Mouse (Mus musculus) neutrophil, adult 5-6 weeks (primary cell): ENCODE measurements around the gene Thyn1. TPM values are rescaled to one million over a fixed set of nuclear protein-coding genes. Genes with fewer than 3 reads are reported as not detected.

ENCODE experiments used
- ATAC-seq: fragments of 151-379, 151-347 bp; 2 replicates; pipeline ENCODE4 v1.8.0; 2017; ENCODE audit warnings: mild to moderate bottlenecking, moderate TSS enrichment; ENCODE audit not compliant: insufficient number of reproducible peaks, poor library complexity, low FRiP score, severe bottlenecking; ENCODE audit errors: extremely low read depth
- total RNA-seq: library from RNA; stranded (forward); fragments of 200-1000 nt; gene quantifications from 2 replicates; pipeline ENCODE4 v1.2.3, GENCODE M21; 2017

Thyn1 gene
- total RNA-seq, 1 experiment from 2014 or later: 8.5 TPM

GRCm38 (mm10) chr9:27029022-27029827 is 29.7 kb downstream of the Thyn1 start:
- ATAC-seq: no peak

GRCm38 (mm10) chr9:27029828-27030762 is 30.6 kb downstream of the Thyn1 start, which contains the start of the genes Vps26b and Ncapd3:
Gene Vps26b, minus strand, starts transcription at chr9:27030065.
Gene Ncapd3, plus strand, starts transcription at chr9:27030175.
- peak; percentile 85 for ATAC-seq

GRCm38 (mm10) chr9:27030763-27031100 is 31.2 kb downstream of the Thyn1 start:
- ATAC-seq: no peak

- no peak for ATAC-seq
Observed at GRCm38 (mm10) chr9:27043892-27044291, 44.4 kb downstream of the Thyn1 start.

GRCm38 (mm10) chr9:27049492-27049891 is 50.0 kb downstream of the Thyn1 start:
- ATAC-seq: no peak

Other genes starting within 250 kb of the Thyn1 start
- not detected in 2 replicates for gene Glb1l2, start 193.2 kb upstream of the Thyn1 start, total RNA-seq
- gene Glb1l3, start 138.8 kb upstream of the Thyn1 start, total RNA-seq: not detected in 2 replicates
- gene Gm1110, start 76.6 kb upstream of the Thyn1 start, total RNA-seq: not detected in 2 replicates
- gene Acad8, start 144 bp upstream of the Thyn1 start, total RNA-seq: 3.4 and 5.3 TPM in 2 replicates
- 27.7 and 30.5 TPM in 2 replicates for gene Vps26b, start 30.4 kb downstream of the Thyn1 start, total RNA-seq
- 16.6 and 17.9 TPM in 2 replicates for gene Ncapd3, start 30.5 kb downstream of the Thyn1 start, total RNA-seq
- gene Jam3, start 155.7 kb downstream of the Thyn1 start, total RNA-seq: 1.1 and 2.0 TPM in 2 replicates